Mouse (Mus musculus): ENCODE results near the gene Rnf213. TPM values are rescaled to one million over a fixed set of nuclear protein-coding genes. Genes with fewer than 3 reads are reported as not detected.

Gene Rnf213
- total RNA-seq, 2 experiments from 2014 or later, result 70.7 to 108 TPM

- no peak for ATAC-seq (ENCODE audit: poor library complexity, severe bottlenecking)
Measured at GRCm38 (mm10) chr11:119514967-119515636, 122.2 kb downstream of the Rnf213 start.

DNA sequence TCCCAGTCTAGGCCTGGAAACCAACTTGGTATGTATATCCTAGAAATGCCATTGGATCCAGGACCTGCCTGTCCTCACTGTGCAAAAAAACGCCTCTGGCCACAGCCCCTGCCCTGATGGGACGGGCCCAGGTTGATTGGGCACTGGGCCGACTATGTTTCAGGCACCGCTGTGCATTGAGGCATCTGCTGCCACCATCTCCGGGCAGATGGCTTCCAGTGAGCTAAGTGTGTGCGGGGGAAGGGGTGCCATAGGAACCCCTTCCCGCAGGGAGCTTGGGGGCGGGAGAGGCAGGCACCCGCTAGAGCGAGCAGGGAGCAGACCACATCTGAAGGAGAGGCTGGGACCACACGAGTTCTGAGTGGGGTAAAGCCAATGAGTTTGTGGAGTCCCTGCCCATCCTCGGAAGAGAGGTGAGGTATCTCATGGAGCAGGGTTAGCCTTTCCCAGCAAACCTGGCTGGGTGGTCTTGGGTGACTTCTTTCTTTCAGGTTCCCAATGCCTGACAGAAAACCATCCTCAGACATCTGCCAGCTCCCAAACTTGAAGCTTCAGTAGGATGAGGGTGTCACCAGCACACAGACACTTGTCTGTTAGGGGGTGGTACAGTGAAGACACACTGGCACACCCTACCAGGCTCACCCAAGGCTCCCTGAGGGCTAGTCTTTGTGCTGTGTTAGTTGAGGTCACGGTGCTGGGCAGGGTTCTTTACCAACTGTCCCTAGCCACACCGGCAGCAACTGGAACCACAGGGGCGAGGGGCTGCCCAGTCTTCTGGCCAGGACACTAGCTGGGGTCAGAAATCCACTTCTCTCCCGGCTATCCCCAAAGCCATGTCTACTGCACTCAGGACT, 123.2 kb downstream of the Rnf213 start:
- no peak for ATAC-seq (ENCODE audit: poor library complexity, severe bottlenecking)

GRCm38 (mm10) chr11:119516677-119517361, 123.9 kb downstream of the Rnf213 start:
- no peak for ATAC-seq (ENCODE audit: poor library complexity, severe bottlenecking)

- no peak for ATAC-seq (ENCODE audit: poor library complexity, severe bottlenecking)
Measured at GRCm38 (mm10) chr11:119519387-119519786, 126.5 kb downstream of the Rnf213 start.

GRCm38 (mm10) chr11:119520005-119520712, 127.3 kb downstream of the Rnf213 start:
- no peak for ATAC-seq (ENCODE audit: poor library complexity, severe bottlenecking)

DNA sequence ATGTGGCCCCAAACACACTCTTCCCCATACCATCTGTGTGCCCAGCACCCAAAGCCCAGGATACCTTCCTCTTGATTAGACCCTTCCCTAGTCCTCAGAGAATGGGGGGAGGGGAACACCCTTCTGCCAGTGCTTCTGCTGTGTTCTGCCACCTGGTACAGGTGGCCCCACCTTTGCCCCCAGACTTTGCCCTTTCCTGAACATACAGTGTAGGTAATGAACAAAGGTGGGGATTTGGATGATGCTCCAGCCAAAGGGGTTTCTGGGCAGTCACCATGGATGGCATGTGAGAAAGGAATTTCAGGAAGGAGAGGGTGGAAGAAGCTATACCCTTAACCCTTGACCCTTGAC, 127.8 kb downstream of the Rnf213 start:
- no peak for ATAC-seq (ENCODE audit: poor library complexity, severe bottlenecking)

- no peak for ATAC-seq (ENCODE audit: poor library complexity, severe bottlenecking)
Measured at GRCm38 (mm10) chr11:119521920-119522710, 129.2 kb downstream of the Rnf213 start.

DNA sequence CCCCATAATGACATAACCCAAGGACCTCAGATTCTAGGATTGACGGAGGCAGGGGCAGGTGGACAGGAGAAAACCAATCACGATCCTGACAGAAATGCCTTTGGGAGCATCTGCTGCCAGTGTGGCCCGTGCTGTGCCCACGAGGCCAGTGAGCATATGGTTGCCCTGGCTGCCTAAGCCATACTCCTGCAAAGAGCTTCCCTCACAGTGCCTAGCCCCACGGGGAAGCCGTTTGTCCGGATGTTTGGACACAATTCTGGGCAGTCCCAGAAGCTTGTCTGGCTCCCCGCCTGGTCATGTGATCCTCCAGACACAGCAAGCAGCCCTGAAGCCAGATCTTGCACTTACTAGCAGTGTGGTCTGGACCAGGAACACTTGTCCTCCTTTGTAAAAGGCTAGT, 129.9 kb downstream of the Rnf213 start:
- ATAC-seq (ENCODE audit: poor library complexity, severe bottlenecking), result no peak

DNA sequence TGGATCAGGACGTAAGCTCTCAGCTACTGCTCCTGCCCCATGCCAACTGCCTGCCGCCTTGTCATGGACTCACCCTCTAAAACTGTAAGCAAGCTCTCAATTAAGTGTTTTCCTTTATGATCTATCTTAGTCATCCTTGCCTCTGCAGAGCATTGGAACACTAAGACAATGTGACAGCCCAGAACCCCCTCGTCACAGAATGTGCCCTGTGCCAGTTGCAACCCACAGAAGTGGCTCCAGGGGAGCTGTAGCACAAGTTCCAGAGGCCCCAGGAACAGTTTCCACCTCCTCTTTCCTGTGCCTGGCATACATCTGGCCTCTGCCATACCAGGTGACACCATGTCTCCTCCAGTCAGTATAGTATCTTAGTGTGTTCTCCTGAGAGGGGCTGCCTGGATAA, 130.5 kb downstream of the Rnf213 start:
- no peak for ATAC-seq (ENCODE audit: poor library complexity, severe bottlenecking)

DNA sequence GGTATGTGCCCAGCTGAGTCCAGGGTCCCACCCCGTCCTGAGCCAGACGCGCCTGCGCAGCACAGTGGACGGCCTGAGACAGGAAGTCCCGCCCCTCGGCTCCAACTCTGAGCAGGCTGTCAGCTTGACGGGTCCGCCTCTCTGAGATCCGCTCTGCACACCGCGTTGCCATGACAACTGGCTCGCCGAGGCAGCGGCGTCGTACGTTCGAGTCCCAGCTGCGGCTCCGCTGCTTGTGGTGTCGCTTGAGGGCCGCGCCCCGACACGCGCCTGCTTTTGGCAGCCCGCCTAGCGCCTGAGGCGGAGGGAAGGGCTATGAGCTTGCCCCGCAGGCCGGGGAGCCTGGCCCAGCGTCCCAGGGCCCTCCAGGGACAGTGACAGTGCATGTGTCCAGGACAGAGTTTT, 131.6 kb downstream of the Rnf213 start:
- ATAC-seq (ENCODE audit: poor library complexity, severe bottlenecking), result peak; percentile 98

DNA sequence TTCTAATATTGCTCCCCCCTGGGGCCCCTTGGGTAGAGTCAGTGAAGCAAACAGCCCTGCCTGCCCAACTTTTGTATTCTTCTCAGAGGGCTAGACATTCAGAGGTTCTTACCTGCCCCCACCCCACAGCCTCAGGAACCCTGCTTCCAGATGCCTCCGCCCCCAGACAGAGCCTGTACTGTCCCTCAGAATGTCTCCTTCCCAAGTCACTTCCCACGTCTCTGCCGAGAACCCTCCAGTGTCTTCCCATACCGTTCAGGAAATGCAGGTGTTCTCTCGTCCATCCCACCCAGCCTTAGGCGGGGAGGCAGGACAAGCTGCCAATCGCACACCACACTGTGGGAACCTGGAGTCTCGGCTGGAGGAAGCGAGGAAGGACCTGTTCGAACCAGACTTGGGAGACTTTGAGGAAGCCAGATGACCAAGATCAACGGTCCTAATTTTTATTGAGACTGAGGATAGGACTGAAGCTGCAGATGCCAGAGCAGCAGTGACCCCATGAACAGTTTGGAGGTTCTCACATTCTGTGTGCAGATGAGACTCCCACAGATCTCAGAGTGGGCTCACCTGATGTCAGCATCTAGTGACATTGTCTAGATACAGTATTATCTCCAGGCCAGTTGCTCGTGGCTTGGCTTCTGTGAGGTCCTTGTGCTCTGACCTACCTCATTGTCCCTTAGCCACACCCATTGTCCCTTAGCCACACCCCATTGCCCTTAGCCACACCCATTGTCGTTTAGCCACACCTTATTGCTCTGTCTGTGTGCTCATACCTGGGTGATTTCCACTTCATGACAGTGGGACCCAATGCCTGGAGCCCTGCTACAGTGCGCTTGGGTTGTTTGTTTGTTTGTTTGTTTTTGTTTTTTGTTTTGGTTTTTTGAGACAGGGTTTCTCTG, 133.4 kb downstream of the Rnf213 start:
- ATAC-seq (ENCODE audit: poor library complexity, severe bottlenecking), result no peak

DNA sequence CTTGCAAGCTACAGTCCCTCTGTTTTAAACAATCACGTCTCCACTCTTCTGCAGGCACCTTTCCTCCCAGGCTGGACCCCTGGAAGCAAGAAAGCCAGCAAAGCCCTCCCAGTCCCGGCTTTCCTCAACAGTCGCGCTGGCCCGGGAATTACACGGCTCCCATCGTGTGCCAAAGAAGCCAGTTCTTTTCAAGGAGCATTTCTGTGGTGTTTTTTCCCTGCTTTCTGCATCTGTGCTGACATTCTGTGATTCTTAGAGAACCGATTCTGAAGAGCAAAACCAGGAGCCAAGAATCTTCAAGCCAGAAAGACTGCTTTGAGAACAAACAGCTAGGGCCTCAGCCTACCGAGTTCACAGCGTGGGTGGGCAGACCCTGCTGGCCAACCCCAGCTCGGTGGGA, 136.0 kb downstream of the Rnf213 start:
- ATAC-seq (ENCODE audit: poor library complexity, severe bottlenecking), result no peak

DNA sequence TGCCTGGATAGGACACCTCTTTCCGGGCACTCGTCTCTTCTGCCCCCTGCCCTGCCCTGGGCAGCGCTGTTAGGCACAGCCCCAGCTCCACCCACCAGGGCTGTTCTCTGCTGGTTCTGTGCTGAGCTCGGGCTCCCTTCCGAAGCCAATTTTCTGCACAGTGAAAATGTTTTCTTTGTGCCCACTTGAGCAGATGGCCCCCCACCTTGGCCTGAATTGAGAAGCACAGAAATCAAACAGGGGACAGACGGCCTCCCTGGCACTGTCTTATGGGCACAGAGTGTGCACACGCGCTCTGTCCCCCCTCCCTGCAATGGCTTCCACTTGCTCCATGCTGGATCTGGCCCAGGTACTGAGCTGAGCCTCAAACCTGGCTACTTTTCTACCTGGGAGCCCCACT, 139.6 kb downstream of the Rnf213 start:
- ATAC-seq (ENCODE audit: poor library complexity, severe bottlenecking), result no peak

- no peak for ATAC-seq (ENCODE audit: poor library complexity, severe bottlenecking)
Measured at GRCm38 (mm10) chr11:119533745-119534144, 140.8 kb downstream of the Rnf213 start.

Other genes starting within 250 kb of the Rnf213 start
- gene Tbc1d16, start 164.6 kb upstream of the Rnf213 start, total RNA-seq (2015), result 0.64 and 0.71 TPM in 2 replicates
- gene Tbc1d16, start 164.6 kb upstream of the Rnf213 start, total RNA-seq (2017), result 0.53 and 0.59 TPM in 2 replicates
- 0.21 and 0.31 TPM in 2 replicates for gene Ccdc40, start 164.5 kb upstream of the Rnf213 start, total RNA-seq (2015)
- 0.65 and 1.1 TPM in 2 replicates for gene Ccdc40, start 164.5 kb upstream of the Rnf213 start, total RNA-seq (2017)
- 9.3 and 16.5 TPM in 2 replicates for gene Gaa, start 125.2 kb upstream of the Rnf213 start, total RNA-seq (2015)
- gene Gaa, start 125.2 kb upstream of the Rnf213 start, total RNA-seq (2017), result 8.0 and 9.8 TPM in 2 replicates
- gene Eif4a3, start 93.0 kb upstream of the Rnf213 start, total RNA-seq (2015), result 181 and 188 TPM in 2 replicates
- 147 TPM in 2 replicates for gene Eif4a3, start 93.0 kb upstream of the Rnf213 start, total RNA-seq (2017)
- gene Card14, start 85.3 kb upstream of the Rnf213 start, total RNA-seq (2015), result not detected in 2 replicates
- gene Card14, start 85.3 kb upstream of the Rnf213 start, total RNA-seq (2017), result 0.04 TPM in 1 of 2 replicates, not detected in the other
- 12.9 and 15.0 TPM in 2 replicates for gene Sgsh, start 37.6 kb upstream of the Rnf213 start, total RNA-seq (2015)
- gene Sgsh, start 37.6 kb upstream of the Rnf213 start, total RNA-seq (2017), result 12.9 and 15.8 TPM in 2 replicates
- gene Slc26a11, start 37.5 kb upstream of the Rnf213 start, total RNA-seq (2015), result 4.8 and 6.0 TPM in 2 replicates
- 1.2 and 3.4 TPM in 2 replicates for gene Slc26a11, start 37.5 kb upstream of the Rnf213 start, total RNA-seq (2017)
- gene Endov, start 98.2 kb downstream of the Rnf213 start, total RNA-seq (2015), result 4.5 and 4.7 TPM in 2 replicates
- gene Endov, start 98.2 kb downstream of the Rnf213 start, total RNA-seq (2017), result 5.3 and 5.6 TPM in 2 replicates
- gene Nptx1, start 154.7 kb downstream of the Rnf213 start, total RNA-seq (2015), result not detected in 2 replicates
- not detected in 2 replicates for gene Nptx1, start 154.7 kb downstream of the Rnf213 start, total RNA-seq (2017)
- 9.6 and 11.8 TPM in 2 replicates for gene Rptor, start 209.8 kb downstream of the Rnf213 start, total RNA-seq (2015)
- gene Rptor, start 209.8 kb downstream of the Rnf213 start, total RNA-seq (2017), result 7.1 and 17.9 TPM in 2 replicates